Mouse (Mus musculus) cortical plate, adult 2 months (tissue): ENCODE data around the gene Nrg4. TPM values are rescaled to one million over a fixed set of nuclear protein-coding genes. Genes with fewer than 3 reads are reported as not detected.
"Not testable (repeated sequence)": the region's sequence is repeated elsewhere in the genome, so short reads cannot be mapped to it uniquely, and the experiment has no call there.

Experiments
- H3K27ac ChIP-seq: fragments of 200-500 bp; 2 replicates; pipeline ENCODE4 v1.5.1; 2012; ENCODE audit warnings: low read length, control low read depth, inconsistent platforms; ENCODE audit not compliant: insufficient read depth
- H3K4me1 ChIP-seq: fragments of 200-500 bp; 2 replicates; pipeline ENCODE4 v1.6.1; 2011; ENCODE audit warnings: low read length; ENCODE audit not compliant: control insufficient read depth, insufficient read depth
- H3K4me3 ChIP-seq: fragments of 200-500 bp; 2 replicates; pipeline ENCODE4 v1.5.1; 2011; ENCODE audit warnings: mild to moderate bottlenecking, low read length, control low read depth; ENCODE audit not compliant: insufficient read depth
- CTCF ChIP-seq: fragments of 200-500 bp; IDR thresholded peaks from 2 replicates; pipeline ENCODE4 v1.5.1; 2011; ENCODE audit warnings: mild to moderate bottlenecking, control low read depth, low read length; ENCODE audit not compliant: insufficient read depth; ENCODE audit errors: extremely low read depth
- POLR2A ChIP-seq: fragments of 200-500 bp; IDR thresholded peaks from 2 replicates; pipeline ENCODE4 v1.6.1; 2011; ENCODE audit warnings: mild to moderate bottlenecking, low read length, control low read depth; ENCODE audit not compliant: insufficient read depth; ENCODE audit errors: extremely low read depth
- polyA plus RNA-seq: library from polyadenylated mRNA; depleted of rRNA; stranded (reverse); fragments of >200 nt; gene quantifications from 2 replicates; pipeline ENCODE4 v1.2.3, GENCODE M21; 2012

The Nrg4 gene
- polyA plus RNA-seq, 1 experiment: 1.9 TPM

DNA sequence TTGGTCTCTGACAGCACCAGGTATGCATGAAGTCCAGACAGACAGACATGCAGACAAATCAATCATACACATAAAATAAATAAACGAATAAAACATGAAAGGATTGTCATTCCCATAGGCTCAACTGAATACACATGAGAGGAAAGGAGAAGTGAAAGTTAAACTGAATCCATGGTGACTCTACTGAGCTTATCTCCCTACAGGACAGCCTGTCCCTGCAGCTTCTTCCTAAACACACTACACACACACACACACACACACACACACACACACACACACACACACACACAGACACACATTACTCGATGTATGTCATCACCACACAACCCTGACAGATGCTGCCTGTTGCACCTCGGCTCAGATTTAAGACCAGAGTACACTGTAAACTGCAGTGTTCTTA is 82.6 kb downstream of the Nrg4 start:
- Histone ChIP-seq H3K4me1 (no peaks in the 10 kb centered on the region), H3K4me3 (no peak overlapping the region), H3K27ac (no peak overlapping the region)
- TF ChIP-seq CTCF (no peak), POLR2A (no peak)

DNA sequence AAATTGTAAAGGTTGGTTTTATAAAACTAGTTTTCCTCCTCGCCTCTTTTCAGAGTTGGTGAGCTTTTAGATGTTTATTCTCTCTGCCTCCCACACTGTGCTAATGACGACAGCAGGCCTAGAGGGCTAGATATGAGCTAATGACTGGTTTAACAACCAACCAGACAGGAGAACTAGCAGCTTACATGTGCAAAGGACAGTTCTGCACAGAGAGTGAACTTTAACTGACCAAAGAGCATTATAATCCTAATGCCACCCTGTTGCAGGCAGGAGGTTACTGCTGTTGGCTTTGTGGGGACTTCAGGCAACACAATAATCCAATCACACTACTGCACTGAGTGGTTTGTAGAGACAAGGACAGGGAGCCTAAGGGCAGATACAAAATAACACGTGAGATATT is 83.4 kb downstream of the Nrg4 start:
- Histone ChIP-seq H3K4me3 (no peak overlapping the region), H3K4me1 (no peaks in the 10 kb centered on the region), H3K27ac (no peak overlapping the region)
- TF ChIP-seq CTCF (no peak), POLR2A (no peak)

GRCm38 (mm10) chr9:55241863-55242685 is 84.6 kb downstream of the Nrg4 start:
- Histone ChIP-seq H3K4me1 (no peaks in the 10 kb centered on the region), H3K27ac (no peak overlapping the region), H3K4me3 (no peak overlapping the region)
- 0 out of 2 replicates have a peak, but pooled peaks have one; percentile 8 for TF ChIP-seq CTCF
- no peak for TF ChIP-seq POLR2A

- no peak overlapping the region for H3K27ac ChIP-seq
- no peaks in the 10 kb centered on the region for H3K4me1 ChIP-seq
- TF ChIP-seq CTCF (no peak), POLR2A (no peak)
- H3K4me3 ChIP-seq: no peak overlapping the region
These were observed 85.8 kb downstream of the Nrg4 start for GRCm38 (mm10) chr9:55240852-55241251.

GRCm38 (mm10) chr9:55236235-55237165 is 90.1 kb downstream of the Nrg4 start:
- Histone ChIP-seq H3K27ac (no peak overlapping the region), H3K4me1 (no peaks in the 10 kb centered on the region), H3K4me3 (no peak overlapping the region)
- TF ChIP-seq CTCF: no peak
- TF ChIP-seq POLR2A: no peak

- not testable (repeated sequence) for H3K4me1 ChIP-seq, H3K4me3 ChIP-seq, H3K27ac ChIP-seq
These were observed 93.6 kb downstream of the Nrg4 start for GRCm38 (mm10) chr9:55233076-55233475.

GRCm38 (mm10) chr9:55232586-55232985 is 94.1 kb downstream of the Nrg4 start:
- H3K4me3 ChIP-seq: no peak overlapping the region
- H3K27ac ChIP-seq: no peak overlapping the region
- no peak for TF ChIP-seq POLR2A
- no peak for TF ChIP-seq CTCF
- no peaks in the 10 kb centered on the region for H3K4me1 ChIP-seq

GRCm38 (mm10) chr9:55232110-55232509 is 94.5 kb downstream of the Nrg4 start:
- TF ChIP-seq POLR2A (no peak), CTCF (no peak)
- Histone ChIP-seq H3K4me1 (no peaks in the 10 kb centered on the region), H3K27ac (no peak overlapping the region), H3K4me3 (no peak overlapping the region)

- TF ChIP-seq POLR2A (no peak), CTCF (peak; percentile 51)
- Histone ChIP-seq H3K4me1 (no peaks in the 10 kb centered on the region; the same call in 1 of the 2 replicates), H3K4me3 (no peak overlapping the region), H3K27ac (no peak overlapping the region)
These were observed 95.1 kb downstream of the Nrg4 start for GRCm38 (mm10) chr9:55231544-55231943.
